Mouse (Mus musculus) T-helper 17 cell (primary cell): ENCODE measurements around the gene Gm11213.

Experiments used
- in situ Hi-C, 2 experiments: fragments of 300-600 bp; cut with MboI, MseI; formaldehyde crosslinking; loops; 1 replicate in 1 of 2; 2 replicates in 1 of 2; pipeline ENCODE4 v1.15.1; 2025; ENCODE audit warnings: high pct_unique_total_duplicates in 2 of 2

Gm11213 gene

DNA sequence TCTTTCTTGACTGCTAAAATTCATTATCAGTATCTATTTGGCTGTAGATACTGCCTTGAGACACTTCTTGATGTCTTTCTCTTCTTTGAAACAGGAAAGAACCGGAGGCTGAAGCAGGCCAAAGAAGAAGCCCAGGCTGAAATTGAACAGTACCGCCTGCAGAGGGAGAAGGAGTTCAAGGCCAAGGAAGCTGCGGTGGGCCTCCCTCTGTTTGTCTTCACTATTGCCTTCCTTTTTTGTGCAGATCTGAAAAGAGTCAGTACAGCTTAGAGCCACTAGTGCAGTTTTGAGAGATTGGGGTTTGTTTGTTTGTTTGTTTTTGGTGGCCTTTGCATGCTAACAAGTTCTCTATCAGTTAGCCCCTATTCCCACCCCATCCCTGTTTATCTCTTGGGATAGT is 56.6 kb downstream of the Gm11213 start:
- in situ Hi-C loops: no loop called here

DNA sequence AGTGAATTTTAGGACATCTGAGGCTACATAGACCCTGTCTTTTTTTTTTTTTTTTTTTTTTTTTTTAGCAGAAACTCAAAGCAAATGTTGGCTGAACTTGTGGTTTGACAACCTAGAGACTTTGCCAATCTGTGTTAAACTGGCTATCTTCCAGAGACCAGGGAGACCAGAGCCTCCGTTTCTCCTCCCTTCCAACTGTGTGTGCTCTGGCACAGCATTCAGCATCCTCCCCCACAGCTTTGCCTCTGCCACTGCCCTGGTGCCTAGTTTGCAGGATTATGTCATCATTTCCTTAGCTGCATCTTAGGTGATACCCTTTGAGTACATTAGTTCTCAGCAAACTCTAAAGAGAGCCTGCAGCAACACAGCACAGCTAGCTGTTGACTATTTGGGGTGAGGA is 57.3 kb downstream of the Gm11213 start:
- in situ Hi-C loops: no loop called here
